Mouse (Mus musculus) liver, embryonic 14.5 days (tissue): Measurements from ENCODE around the gene Nipal4.

Experiments used
- CTCF ChIP-seq: IDR thresholded peaks from 2 replicates; pipeline ENCODE4 v1.5.1; 2016; ENCODE audit warnings: antibody characterized with exemption, low read depth, control low read depth
- EP300 ChIP-seq: IDR thresholded peaks from 2 replicates; pipeline ENCODE4 v1.6.1; 2016; ENCODE audit warnings: antibody characterized with exemption, low read depth

GRCm38 (mm10) chr11:46123328-46123866, 42.9 kb downstream of the Nipal4 start:
- TF ChIP-seq CTCF (no peak), EP300 (no peak)
